Mouse (Mus musculus) embryo, embryonic 10 days (tissue): ENCODE results near the gene Ssu2.

Experiments
- DNase-seq: peaks from one replicate; pipeline ENCODE4 v3.0.0-alpha.2; 2015; ENCODE audit warnings: low spot score

Gene Ssu2

GRCm38 (mm10) chr6:112339016-112339415, 48.8 kb downstream of the Ssu2 start:
- DNase-seq = no peak

DNA sequence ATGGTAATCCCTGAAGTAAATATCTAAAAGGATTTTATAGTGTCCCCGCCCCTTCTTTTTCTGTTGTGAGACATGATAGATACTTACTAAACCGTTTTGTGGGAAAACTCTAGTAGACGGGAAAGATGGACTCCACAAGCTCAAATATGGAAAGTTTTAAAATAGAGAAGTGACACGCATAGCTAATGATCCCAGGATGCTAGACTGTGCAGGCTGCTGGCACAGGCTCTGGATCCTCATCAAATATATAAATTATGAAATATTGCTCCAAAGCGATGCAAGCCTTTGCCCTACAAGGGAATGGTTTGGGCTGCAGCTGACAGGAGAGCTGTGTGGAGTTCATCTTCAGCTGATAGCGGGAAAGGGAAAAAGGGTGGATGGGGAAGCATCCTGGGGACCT, 50.2 kb downstream of the Ssu2 start:
- DNase-seq = no peak

GRCm38 (mm10) chr6:112333930-112334329, 53.9 kb downstream of the Ssu2 start:
- DNase-seq = no peak

DNA sequence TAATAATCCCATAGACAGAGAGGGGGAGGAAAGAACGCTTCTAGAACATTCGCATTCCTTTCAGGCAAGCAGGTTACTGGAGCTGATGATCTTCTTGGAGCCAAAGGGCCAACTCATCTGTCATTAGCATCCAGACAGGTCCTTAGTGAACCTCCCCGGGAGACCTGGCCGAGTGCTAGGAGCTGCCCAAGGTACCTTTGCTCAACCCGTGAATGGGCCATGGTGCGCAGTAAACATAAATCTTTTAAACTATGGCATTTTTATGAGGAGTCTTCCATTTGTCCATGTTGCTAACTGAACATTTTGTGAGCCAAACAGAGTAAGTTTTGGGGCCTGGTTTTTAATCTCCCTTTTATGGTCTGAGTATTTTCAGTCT, 56.6 kb downstream of the Ssu2 start:
- DNase-seq = no peak

GRCm38 (mm10) chr6:112330520-112331222, 57.2 kb downstream of the Ssu2 start:
- DNase-seq = no peak

- DNase-seq = no peak
Measured at GRCm38 (mm10) chr6:112327793-112328192, 60.0 kb downstream of the Ssu2 start.

- no peak for DNase-seq
Measured at GRCm38 (mm10) chr6:112325213-112325612, 62.6 kb downstream of the Ssu2 start.

GRCm38 (mm10) chr6:112322916-112323315, 64.9 kb downstream of the Ssu2 start:
- DNase-seq = no peak

DNA sequence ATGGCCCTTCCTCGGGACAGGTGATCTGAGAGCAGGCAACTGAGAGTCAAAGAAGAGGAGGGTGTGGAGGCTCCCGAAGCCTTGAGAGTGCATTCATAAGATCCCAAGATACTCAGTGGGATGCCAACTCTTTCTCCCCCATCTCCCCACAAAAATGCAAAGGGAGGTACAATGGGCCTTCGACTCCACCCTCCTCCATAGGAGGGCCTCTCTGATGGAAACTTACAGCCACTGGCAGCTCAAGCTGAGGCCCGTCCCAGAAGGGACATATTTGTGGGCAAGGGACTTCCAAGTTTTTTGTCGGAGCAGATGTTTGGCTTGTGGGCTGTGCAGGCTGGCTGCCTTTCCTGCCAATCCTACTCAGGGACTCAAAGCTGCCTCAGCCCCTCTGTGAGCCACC, 67.1 kb downstream of the Ssu2 start:
- no peak for DNase-seq

GRCm38 (mm10) chr6:112319449-112319848, 68.4 kb downstream of the Ssu2 start:
- no peak for DNase-seq

DNA sequence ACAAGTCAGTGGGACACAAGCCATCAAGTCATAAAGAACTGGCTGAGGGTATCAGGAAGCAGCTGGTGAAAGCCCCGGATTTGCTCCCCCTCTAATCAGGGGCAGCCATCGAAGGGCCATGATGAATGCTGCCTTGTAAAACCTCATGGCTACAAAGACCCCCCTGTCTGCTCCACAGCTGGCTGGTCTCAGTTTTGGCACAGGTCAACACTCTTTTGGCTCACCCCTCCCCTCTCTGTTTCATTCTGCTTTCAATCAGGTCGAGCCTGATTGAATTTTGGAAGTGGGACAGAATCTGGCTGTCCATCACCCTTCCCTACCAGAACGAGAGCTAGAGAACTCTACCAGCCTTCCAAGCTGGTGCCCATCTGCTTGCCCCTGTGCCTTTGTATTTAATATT, 76.4 kb downstream of the Ssu2 start:
- DNase-seq = no peak

DNA sequence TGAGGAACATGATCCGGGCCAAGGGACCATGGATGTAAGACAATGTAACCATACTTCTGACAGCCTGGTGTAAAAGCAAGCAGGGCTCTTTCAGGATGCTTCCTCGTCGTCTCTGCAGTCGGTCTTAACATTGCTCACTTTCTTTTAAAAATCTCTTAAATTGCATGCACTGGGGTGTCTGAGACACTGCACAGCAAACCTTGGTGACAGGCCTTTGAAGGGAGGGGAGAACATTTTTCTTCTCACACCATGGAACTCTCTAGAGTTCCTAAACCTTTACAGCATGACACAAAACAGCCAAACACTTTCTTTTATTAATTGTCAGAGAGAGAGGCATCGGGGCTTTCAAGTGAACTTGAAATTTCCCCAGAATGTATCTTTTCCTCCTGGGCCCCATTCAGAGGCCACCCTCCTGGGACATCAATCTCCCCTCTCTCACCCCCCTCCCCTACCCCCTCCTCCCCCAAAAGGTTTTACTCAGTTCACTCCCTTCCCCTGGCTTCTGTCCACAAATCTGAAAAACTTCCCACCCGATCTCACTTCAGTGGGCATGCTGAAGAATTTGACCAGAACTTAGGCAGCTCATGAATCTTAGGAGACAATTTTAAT, 78.4 kb downstream of the Ssu2 start:
- no peak for DNase-seq
